Mouse (Mus musculus) hindbrain, embryonic 15.5 days (tissue): ENCODE results near the gene Dedd. TPM values are rescaled to one million over a fixed set of nuclear protein-coding genes. Genes with fewer than 3 reads are reported as not detected.

Experiments
- ATAC-seq: fragments of 200-750 bp; cut with Nextera tagmentation; 2 replicates; pipeline ENCODE4 v1.8.0; 2017; ENCODE audit warnings: low read depth, moderate number of reproducible peaks, moderate TSS enrichment; ENCODE audit not compliant: low FRiP score
- H3K27ac ChIP-seq: fragments of 300-500 bp; sonication (generic); replicated peaks from 2 replicates; pipeline ENCODE4 v1.5.1; 2015; ENCODE audit warnings: mild to moderate bottlenecking, inconsistent platforms
- H3K27me3 ChIP-seq: fragments of 300-500 bp; sonication (generic); 2 replicates; pipeline ENCODE4 v1.6.1; 2015; ENCODE audit warnings: control low read depth, inconsistent platforms
- H3K36me3 ChIP-seq: fragments of 300-500 bp; sonication (generic); 2 replicates; pipeline ENCODE4 v1.6.1; 2015; ENCODE audit warnings: control low read depth, inconsistent platforms
- H3K4me1 ChIP-seq: fragments of 300-500 bp; sonication (generic); replicated peaks from 2 replicates; pipeline ENCODE4 v1.6.1; 2015; ENCODE audit warnings: control low read depth, inconsistent platforms
- H3K4me2 ChIP-seq: fragments of 300-500 bp; sonication (generic); 2 replicates; pipeline ENCODE4 v1.6.1; 2015; ENCODE audit warnings: moderate library complexity, mild to moderate bottlenecking, inconsistent platforms
- H3K4me3 ChIP-seq: fragments of 300-500 bp; sonication (generic); 2 replicates; pipeline ENCODE4 v1.5.1; 2015; ENCODE audit warnings: mild to moderate bottlenecking, inconsistent platforms
- H3K9ac ChIP-seq: fragments of 300-500 bp; sonication (generic); 2 replicates; pipeline ENCODE4 v1.6.1; 2015; ENCODE audit warnings: inconsistent platforms
- H3K9me3 ChIP-seq: fragments of 300-500 bp; sonication (generic); 2 replicates; pipeline ENCODE4 v1.6.1; 2016; ENCODE audit warnings: control low read depth, inconsistent platforms
- WGBS: fragments of 180-500 bp; shearing (Covaris S2); methylation state at CpG from one replicate; pipeline ENCODE4 v1.1.7; 2015; 5-methylcytosine and 5-hydroxymethylcytosine counted together
- polyA plus RNA-seq: library from polyadenylated mRNA; unstranded; fragments of >200 nt; fragmentation: Nextera tagmentation; extraction: Ambion mirVana; gene quantifications from 2 replicates; pipeline ENCODE4 v1.2.1, GENCODE M21; 2015

Dedd gene
- 47.3 and 51.6 TPM in 2 replicates for polyA plus RNA-seq

GRCm38 (mm10) chr1:171328839-171329432 is at the start of gene Dedd:
Gene Dedd (plus strand): TSS chr1:171329145.
- Histone ChIP-seq H3K4me3 (peak within 1 kb of the TSS; percentile 93), H3K27me3 (no peaks in the 10 kb centered on the region), H3K27ac (peak within 1 kb of the TSS; percentile 99), H3K4me1 (peaks cover 33% of the 10 kb centered on the region), H3K9ac (peak within 1 kb of the TSS; percentile 91), H3K9me3 (no peaks in the 10 kb centered on the region), H3K36me3 (no peaks in the 10 kb centered on the region), H3K4me2 (peak within 1 kb of the TSS; percentile 88)
- WGBS: under 1% methylated on average over 47 of the region's 48 CpGs
- peak; percentile 96 for ATAC-seq

- no peak for ATAC-seq
- peaks cover 42% of the 10 kb centered on the region for H3K36me3 ChIP-seq
These were observed 49.2 kb upstream of the Dedd start for GRCm38 (mm10) chr1:171279721-171280120.

DNA sequence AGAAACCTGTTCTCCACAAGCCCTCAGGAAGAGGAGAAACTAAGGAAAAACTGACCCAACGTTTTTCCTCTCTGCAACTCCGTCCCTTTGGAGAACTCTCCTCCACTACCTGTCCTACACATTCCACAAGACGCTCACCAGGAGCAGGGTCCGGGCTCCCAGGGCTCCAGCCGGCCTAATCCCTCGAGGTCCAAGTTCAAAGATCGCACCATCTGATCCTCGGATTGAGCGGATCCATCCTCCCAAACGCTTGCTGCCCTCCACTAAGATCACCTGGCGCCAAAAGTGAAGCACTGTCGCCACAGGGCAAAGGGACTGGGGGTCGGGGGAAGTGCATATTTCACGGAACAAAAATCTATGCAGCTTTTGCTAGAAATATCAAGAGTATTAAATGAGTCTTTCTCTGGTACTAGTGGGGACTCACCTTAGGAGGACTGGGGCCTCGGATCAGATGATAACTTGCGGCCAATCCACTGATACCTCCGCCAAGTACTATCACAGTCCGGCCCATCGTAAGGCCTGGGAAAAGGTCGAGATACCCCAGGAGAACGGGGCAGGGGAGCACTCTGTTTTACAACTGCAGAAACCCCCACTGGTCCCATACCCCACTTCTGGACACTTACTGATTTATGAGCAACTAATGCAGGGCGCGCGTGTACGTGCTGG is 48.6 kb upstream of the Dedd start:
- WGBS: under 1% methylated on average over 25 of the region's 25 CpGs
- H3K27ac ChIP-seq: peak overlapping the region; percentile 36; the same call in 1 of the 2 replicates
- peaks cover 27% of the 10 kb centered on the region for H3K4me1 ChIP-seq
- no peak; the same call in 1 of the 2 replicates for ATAC-seq
- H3K36me3 ChIP-seq: peaks cover 46% of the 10 kb centered on the region
- peak overlapping the region; percentile 73 for H3K4me2 ChIP-seq
- no peaks in the 10 kb centered on the region for H3K27me3 ChIP-seq
- H3K9ac ChIP-seq: peak overlapping the region; percentile 61
- peak overlapping the region; percentile 67 for H3K4me3 ChIP-seq
- no peaks in the 10 kb centered on the region for H3K9me3 ChIP-seq

More at GRCm38 (mm10) chr1:171279721-171280120, 49.2 kb upstream of the Dedd start:
- H3K27ac ChIP-seq: no peak overlapping the region
- H3K4me1 ChIP-seq: peaks cover 26% of the 10 kb centered on the region
- no peak overlapping the region for H3K9ac ChIP-seq
- H3K9me3 ChIP-seq: no peaks in the 10 kb centered on the region
- 60% methylated on average over 5 of the region's 5 CpGs for WGBS
- H3K4me3 ChIP-seq: peak overlapping the region; percentile 67
- peak overlapping the region; percentile 73 for H3K4me2 ChIP-seq
- H3K27me3 ChIP-seq: no peaks in the 10 kb centered on the region

GRCm38 (mm10) chr1:171280916-171281527 is 47.9 kb upstream of the Dedd start, which contains the start of gene Ppox:
Gene Ppox (minus strand): TSS chr1:171281186.
- peaks cover 33% of the 10 kb centered on the region for H3K4me1 ChIP-seq
- no peaks in the 10 kb centered on the region for H3K27me3 ChIP-seq
- no peaks in the 10 kb centered on the region for H3K9me3 ChIP-seq
- WGBS: under 1% methylated on average over 26 of the region's 26 CpGs
- H3K4me3 ChIP-seq: peak within 1 kb of the TSS; percentile 67
- H3K36me3 ChIP-seq: peaks cover 43% of the 10 kb centered on the region
- H3K4me2 ChIP-seq: peak within 1 kb of the TSS; percentile 73
- H3K9ac ChIP-seq: peak within 1 kb of the TSS; percentile 61
- peak within 1 kb of the TSS; percentile 78 for H3K27ac ChIP-seq
- peak; percentile 97 for ATAC-seq

GRCm38 (mm10) chr1:171281528-171281923 is 47.4 kb upstream of the Dedd start:
- H3K4me3 ChIP-seq: peak overlapping the region; percentile 67
- H3K36me3 ChIP-seq: peaks cover 43% of the 10 kb centered on the region
- peak overlapping the region; percentile 78 for H3K27ac ChIP-seq
- H3K9me3 ChIP-seq: no peaks in the 10 kb centered on the region
- peak; percentile 57 for ATAC-seq
- under 1% methylated on average over 10 of the region's 10 CpGs for WGBS
- H3K4me1 ChIP-seq: peaks cover 38% of the 10 kb centered on the region
- peak overlapping the region; percentile 24 for H3K9ac ChIP-seq
- H3K4me2 ChIP-seq: peak overlapping the region; percentile 73
- H3K27me3 ChIP-seq: no peaks in the 10 kb centered on the region

DNA sequence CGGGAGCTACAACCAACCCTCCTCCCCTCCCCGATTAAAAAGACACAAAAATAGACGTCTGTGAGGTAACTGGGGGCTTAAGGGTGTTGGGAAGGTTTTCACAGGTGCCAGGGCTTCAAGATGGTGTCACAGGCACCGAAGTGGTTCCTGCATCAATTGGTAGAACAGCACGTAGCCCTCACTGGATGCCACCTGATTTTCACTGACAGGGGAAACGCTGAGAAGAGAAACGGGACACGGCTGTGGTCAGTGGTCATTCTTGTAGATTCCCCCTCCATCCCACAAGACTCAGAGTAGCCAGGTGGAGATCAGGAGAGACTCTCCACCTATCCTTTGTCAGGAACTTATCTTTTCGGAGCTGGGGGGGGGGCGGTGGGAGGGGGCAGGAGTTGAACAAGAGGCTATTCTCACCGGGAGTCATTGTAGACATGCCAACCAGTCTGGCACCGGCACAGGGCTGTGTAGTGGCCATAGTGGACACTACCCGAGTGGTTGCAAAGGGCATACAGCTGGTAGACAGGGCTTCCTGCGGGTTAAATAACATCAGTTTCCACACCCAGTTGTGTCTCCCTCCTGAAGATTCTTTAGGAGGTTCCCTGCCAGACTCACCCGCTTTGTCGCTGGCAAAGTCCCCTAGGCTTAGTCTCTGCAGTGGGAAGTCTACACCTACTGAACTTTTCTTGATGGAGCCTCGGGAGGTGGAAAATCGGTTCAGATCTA is 46.7 kb upstream of the Dedd start:
- H3K4me1 ChIP-seq: peaks cover 45% of the 10 kb centered on the region
- no peaks in the 10 kb centered on the region for H3K9me3 ChIP-seq
- WGBS: 81% methylated on average over 18 of the region's 18 CpGs
- H3K27me3 ChIP-seq: no peaks in the 10 kb centered on the region
- H3K36me3 ChIP-seq: peaks cover 36% of the 10 kb centered on the region
- peak overlapping the region; percentile 67 for H3K4me3 ChIP-seq
- H3K9ac ChIP-seq: peak overlapping the region; percentile 24; the same call in 1 of the 2 replicates
- ATAC-seq: no peak
- H3K27ac ChIP-seq: no peak overlapping the region
- H3K4me2 ChIP-seq: peak overlapping the region; percentile 73

GRCm38 (mm10) chr1:171283188-171284160 is 45.5 kb upstream of the Dedd start:
- ATAC-seq: no peak
- H3K27ac ChIP-seq: no peak overlapping the region
- H3K4me2 ChIP-seq: no peak overlapping the region
- no peak overlapping the region for H3K9ac ChIP-seq
- H3K36me3 ChIP-seq: peaks cover 30% of the 10 kb centered on the region
- no peak overlapping the region for H3K4me3 ChIP-seq
- 92% methylated on average over 18 of the region's 18 CpGs for WGBS
- H3K9me3 ChIP-seq: no peaks in the 10 kb centered on the region
- peaks cover 51% of the 10 kb centered on the region for H3K4me1 ChIP-seq
- no peaks in the 10 kb centered on the region for H3K27me3 ChIP-seq

GRCm38 (mm10) chr1:171284491-171284890 is 44.5 kb upstream of the Dedd start:
- WGBS: 88% methylated on average over 15 of the region's 15 CpGs
- H3K36me3 ChIP-seq: peaks cover 39% of the 10 kb centered on the region

DNA sequence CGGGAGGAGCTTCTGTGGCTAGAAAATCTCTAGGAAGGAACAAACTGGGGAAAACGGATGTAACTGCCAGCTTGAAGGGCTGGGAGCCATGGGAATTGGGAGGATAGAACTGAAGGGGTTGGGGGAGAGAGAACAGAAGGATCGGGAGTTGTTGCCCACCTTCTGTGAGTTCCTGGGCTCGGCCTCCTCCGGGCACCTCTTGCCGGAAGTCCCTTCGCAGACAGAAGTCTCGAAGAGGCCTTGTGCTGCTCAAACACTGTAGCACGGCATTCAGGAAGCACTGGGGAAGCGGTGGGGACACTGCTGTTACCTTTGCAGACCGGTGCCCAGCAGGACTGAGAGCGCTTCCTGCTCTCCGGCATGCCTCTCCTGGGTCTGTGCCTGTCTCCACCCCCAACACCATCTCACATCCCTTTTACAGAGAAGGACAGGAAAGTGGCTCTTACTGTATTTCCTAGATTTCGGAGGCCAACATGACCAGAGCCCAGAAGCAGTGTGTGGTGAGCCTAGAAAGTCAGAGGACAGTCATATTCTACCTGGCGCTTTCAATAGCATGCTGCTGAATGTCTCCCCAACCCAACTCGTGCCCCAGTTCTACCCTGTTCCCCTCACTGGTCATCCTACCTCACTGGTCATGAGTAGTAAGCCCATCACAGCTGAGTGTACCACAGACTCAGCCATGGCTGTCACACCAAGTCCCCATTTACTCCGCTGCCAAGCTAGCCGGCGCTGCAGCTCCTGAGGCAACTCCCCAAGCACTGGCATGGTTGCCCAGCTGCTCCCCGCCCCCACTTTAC is 43.7 kb upstream of the Dedd start:
- 84% methylated on average over 20 of the region's 20 CpGs for WGBS
- Histone ChIP-seq H3K4me2 (no peak overlapping the region), H3K36me3 (peaks cover 44% of the 10 kb centered on the region), H3K4me3 (no peak overlapping the region), H3K27me3 (no peaks in the 10 kb centered on the region), H3K9me3 (no peaks in the 10 kb centered on the region), H3K27ac (no peak overlapping the region), H3K9ac (no peak overlapping the region), H3K4me1 (peaks cover 42% of the 10 kb centered on the region)
- ATAC-seq: no peak

More at GRCm38 (mm10) chr1:171284491-171284890, 44.5 kb upstream of the Dedd start:
- Histone ChIP-seq H3K4me2 (no peak overlapping the region), H3K9me3 (no peaks in the 10 kb centered on the region), H3K4me3 (no peak overlapping the region), H3K27me3 (no peaks in the 10 kb centered on the region), H3K9ac (no peak overlapping the region), H3K27ac (no peak overlapping the region), H3K4me1 (peaks cover 50% of the 10 kb centered on the region)
- ATAC-seq: no peak

DNA sequence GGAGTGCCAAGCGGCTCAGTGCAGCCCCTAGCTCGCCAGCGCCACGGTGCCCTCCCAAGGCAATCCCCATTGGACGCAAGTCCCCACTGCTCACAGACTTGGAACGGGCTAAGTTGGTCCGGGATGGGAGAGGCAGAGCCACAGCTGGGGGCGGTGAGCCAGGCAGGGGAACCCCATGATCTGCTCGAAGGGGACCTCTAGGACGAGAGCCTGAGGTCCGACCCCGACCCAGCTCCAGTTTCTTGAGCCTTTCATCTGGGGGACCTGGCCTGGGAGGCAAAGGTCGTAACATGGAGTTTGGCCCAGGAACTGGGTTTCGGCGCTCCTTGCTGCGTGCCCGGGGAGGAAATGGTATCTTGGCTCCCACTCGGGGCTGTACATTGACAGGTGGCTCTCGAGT is 42.4 kb upstream of the Dedd start:
- H3K27me3 ChIP-seq: no peaks in the 10 kb centered on the region
- WGBS: 90% methylated on average over 19 of the region's 19 CpGs
- H3K36me3 ChIP-seq: peaks cover 44% of the 10 kb centered on the region
- peak overlapping the region; percentile 59 for H3K4me2 ChIP-seq
- peak overlapping the region; percentile 85 for H3K4me3 ChIP-seq
- H3K27ac ChIP-seq: no peak overlapping the region; the same call in 1 of the 2 replicates
- ATAC-seq: no peak
- H3K4me1 ChIP-seq: peaks cover 34% of the 10 kb centered on the region
- H3K9ac ChIP-seq: 0 out of 2 replicates have a peak overlapping the region, but pooled peaks have one; percentile 94
- H3K9me3 ChIP-seq: no peaks in the 10 kb centered on the region
